Mouse (Mus musculus) C2C12 (cell line): ENCODE results near the gene Ribc2.

Experiments
- CTCF ChIP-seq: IDR thresholded peaks from one replicate; pipeline ENCODE4 v1.5.1; 2011; ENCODE audit not compliant: control insufficient read depth, insufficient read depth, insufficient read length
- USF1 ChIP-seq: IDR thresholded peaks from one replicate; pipeline ENCODE4 v1.6.1; 2011; ENCODE audit warnings: low read depth, mild to moderate bottlenecking, control low read depth, moderate library complexity

GRCm38 (mm10) chr15:85177576-85177975, 45.7 kb downstream of the Ribc2 start:
- TF ChIP-seq CTCF (no peak), USF1 (no peak)
